Mouse (Mus musculus) inflammation-experienced regulatory T-cells, adult 6 months (primary cell): ENCODE results near the gene Kcnq2. TPM values are rescaled to one million over a fixed set of nuclear protein-coding genes. Genes with fewer than 3 reads are reported as not detected.

ENCODE experiments used
- ATAC-seq: one replicate; pipeline ENCODE4 v1.8.0; 2017
- polyA plus RNA-seq, 3 experiments: library from polyadenylated mRNA; unstranded; fragments of 100-300 nt; shearing (Covaris generic); gene quantifications; one replicate each; pipeline ENCODE4 v1.2.1; 2017

Gene Kcnq2
- polyA plus RNA-seq, 3 experiments from 2014 or later = 0.19 TPM; not detected in 2

GRCm38 (mm10) chr2:181038644-181039355 is 96.3 kb downstream of the Kcnq2 start:
- no peak for ATAC-seq

DNA sequence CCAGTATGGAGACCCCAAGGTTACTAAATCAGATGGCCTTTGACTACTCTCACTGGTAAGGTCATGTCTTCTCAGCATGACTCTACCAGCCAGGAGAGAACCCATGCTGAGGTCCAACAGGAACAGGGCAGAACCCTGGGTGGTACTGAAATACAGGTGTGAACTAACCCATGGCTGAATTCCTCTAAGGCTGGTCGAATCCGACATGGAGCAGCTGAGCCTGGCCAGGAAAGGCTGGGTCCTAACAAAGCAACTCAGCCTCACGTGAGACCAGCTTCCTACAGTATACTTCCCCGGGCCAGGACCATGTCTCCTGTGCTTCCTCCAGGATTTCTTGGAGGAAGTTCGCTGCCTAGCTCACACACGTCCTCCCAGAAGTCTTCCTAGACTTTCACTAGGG is 98.5 kb downstream of the Kcnq2 start:
- no peak for ATAC-seq

DNA sequence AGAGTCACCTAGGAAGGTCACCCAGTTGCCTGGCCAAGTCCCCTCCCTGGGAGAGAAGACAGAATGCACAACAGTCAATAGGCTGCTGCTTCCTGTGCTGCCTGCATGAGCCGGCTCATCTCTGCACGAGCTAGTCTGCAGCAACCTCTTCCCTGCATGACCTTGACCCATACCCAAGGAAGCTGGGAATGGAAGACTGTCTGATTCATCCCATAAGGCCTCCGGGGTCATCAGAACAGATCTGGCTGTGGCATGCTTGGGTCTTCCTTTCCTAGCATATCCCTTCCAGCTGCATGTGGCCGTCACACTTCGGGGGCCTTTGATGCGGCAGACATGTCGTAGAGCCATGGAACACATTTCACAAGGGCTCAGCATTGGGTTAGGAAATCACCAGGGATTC is 99.9 kb downstream of the Kcnq2 start:
- no peak for ATAC-seq

DNA sequence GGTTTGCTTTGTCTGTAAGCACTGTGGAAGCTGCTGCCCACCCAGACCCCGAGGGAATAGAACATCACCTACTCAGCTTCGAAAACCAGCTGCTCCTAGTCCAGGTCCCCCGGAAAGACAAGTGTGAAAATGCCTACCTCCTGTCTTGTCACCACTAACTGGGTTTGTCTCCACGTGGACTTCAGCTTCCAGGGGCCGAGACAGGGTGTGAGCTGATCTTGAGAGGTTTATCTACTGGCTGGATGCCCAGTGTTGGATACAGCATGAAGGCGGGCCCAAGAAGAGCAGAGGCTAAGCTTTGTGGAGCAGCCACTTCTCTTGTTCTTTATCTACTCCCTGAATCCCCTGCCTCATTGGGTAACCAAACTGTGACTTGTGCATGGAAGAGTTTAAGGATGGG is 101.8 kb downstream of the Kcnq2 start:
- no peak for ATAC-seq

DNA sequence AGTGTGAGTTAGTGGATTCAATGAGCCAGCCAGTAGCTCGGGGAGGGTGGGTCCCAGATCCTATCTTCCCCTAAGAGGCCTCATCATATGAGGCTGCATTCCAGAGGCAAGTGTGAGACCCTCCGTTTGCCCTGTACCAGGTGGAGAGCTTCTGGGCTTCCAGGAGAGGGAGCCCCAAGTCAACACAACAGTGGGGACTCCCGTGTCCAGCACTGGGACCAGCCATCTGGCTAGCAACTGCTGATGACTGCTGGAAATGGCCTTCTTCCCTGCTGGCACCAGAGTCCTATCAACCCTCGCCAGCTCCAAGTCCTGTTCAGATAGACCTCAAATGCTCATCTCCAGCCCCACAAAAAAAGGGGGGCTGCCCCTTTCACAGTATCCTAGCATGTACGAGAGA is 102.7 kb downstream of the Kcnq2 start:
- no peak for ATAC-seq

GRCm38 (mm10) chr2:181031406-181031934 is 103.6 kb downstream of the Kcnq2 start:
- no peak for ATAC-seq

Other genes with a start within 250 kb of the Kcnq2 start
- 10 to 100 TPM in 2 of 3 experiments, 1 to 10 TPM in 1; 8.7 to 13.0 (median 10.2) TPM for gene Ythdf1, start 214.4 kb downstream of the Kcnq2 start, polyA plus RNA-seq
- gene Birc7, start 206.3 kb downstream of the Kcnq2 start, polyA plus RNA-seq = not detected
- gene Nkain4, start 180.6 kb downstream of the Kcnq2 start, polyA plus RNA-seq = not detected
- 10 to 100 TPM; 51.9 to 68.0 (median 52.9) TPM for gene Arfgap1, start 168.1 kb downstream of the Kcnq2 start, polyA plus RNA-seq
- gene Col20a1, start 148.8 kb downstream of the Kcnq2 start, polyA plus RNA-seq = under 1 TPM in 2 of 3 experiments, not detected in 1; 0.78 to 0.93 TPM
- not detected for gene Chrna4, start 91.8 kb downstream of the Kcnq2 start, polyA plus RNA-seq
- not detected for gene Eef1a2, start 21.7 kb upstream of the Kcnq2 start, polyA plus RNA-seq
- gene Ppdpf, start 51.9 kb upstream of the Kcnq2 start, polyA plus RNA-seq = 100 to 1,000 TPM; 128 to 152 (median 146) TPM
- gene Ptk6, start 67.5 kb upstream of the Kcnq2 start, polyA plus RNA-seq = under 1 TPM in 1 of 3 experiments, not detected in 2; 0.09 TPM
- under 1 TPM in 2 of 3 experiments, not detected in 1; 0.19 to 0.35 TPM for gene Srms, start 77.9 kb upstream of the Kcnq2 start, polyA plus RNA-seq
- gene Fndc11, start 84.7 kb upstream of the Kcnq2 start, polyA plus RNA-seq = 1 to 10 TPM in 1 of 3 experiments, under 1 TPM in 2; 0.34 to 1.6 (median 0.53) TPM
- 10 to 100 TPM; 15.5 to 19.9 (median 17.9) TPM for gene Helz2, start 106.7 kb upstream of the Kcnq2 start, polyA plus RNA-seq
- 10 to 100 TPM in 2 of 3 experiments, 1 to 10 TPM in 1; 9.1 to 12.8 (median 11.0) TPM for gene Gmeb2, start 152.7 kb upstream of the Kcnq2 start, polyA plus RNA-seq
- gene Stmn3, start 179.2 kb upstream of the Kcnq2 start, polyA plus RNA-seq = not detected
- 10 to 100 TPM; 31.4 to 34.5 (median 32.2) TPM for gene Rtel1, start 184.4 kb upstream of the Kcnq2 start, polyA plus RNA-seq
- 10 to 100 TPM; 18.5 to 21.8 (median 20.9) TPM for gene Zgpat, start 229.6 kb upstream of the Kcnq2 start, polyA plus RNA-seq
- 10 to 100 TPM; 60.4 to 69.3 (median 60.4) TPM for gene Arfrp1, start 230.1 kb upstream of the Kcnq2 start, polyA plus RNA-seq
- 100 to 1,000 TPM; 340 to 573 (median 348) TPM for gene Lime1, start 244.8 kb upstream of the Kcnq2 start, polyA plus RNA-seq